Mouse (Mus musculus): ENCODE measurements around the gene Acox3. TPM values are rescaled to one million over a fixed set of nuclear protein-coding genes. Genes with fewer than 3 reads are reported as not detected.
A peak's percentile ranks its signal among the peaks of the same experiment; 100 is the strongest.
"Not testable (repeated sequence)": the region's sequence is repeated elsewhere in the genome, so short reads cannot be mapped to it uniquely, and the experiment has no call there.

Gene Acox3
- total RNA-seq, 2 experiments from 2014 or later = 24.6 to 34.6 TPM

GRCm38 (mm10) chr5:35583221-35583783, 462 bp downstream of the Acox3 start:
- peak overlapping the region; percentile 90 for H3K27ac ChIP-seq
- TF ChIP-seq CTCF (conservative IDR thresholded peaks at IDR 0.05) = no peak
- H3K4me3 ChIP-seq = peak overlapping the region; percentile 95
- DNase-seq (ENCODE audit: low spot score in 2 of 2) = no peak

GRCm38 (mm10) chr5:35584259-35584658, 1.4 kb downstream of the Acox3 start:
- not testable (repeated sequence) for H3K4me3 ChIP-seq; H3K27ac ChIP-seq; DNase-seq (ENCODE audit: low spot score in 2 of 2)

GRCm38 (mm10) chr5:35591497-35591896, 8.7 kb downstream of the Acox3 start:
- no peak for TF ChIP-seq CTCF (conservative IDR thresholded peaks at IDR 0.05)
- no peak for DNase-seq (ENCODE audit: low spot score in 2 of 2)
- Histone ChIP-seq H3K4me3 (no peak overlapping the region), H3K27ac (no peak overlapping the region)

- no peak overlapping the region for H3K4me3 ChIP-seq
- no peak for DNase-seq (ENCODE audit: low spot score in 2 of 2)
- peak; percentile 54 for TF ChIP-seq CTCF (conservative IDR thresholded peaks at IDR 0.05)
- no peak overlapping the region for H3K27ac ChIP-seq
Measured at GRCm38 (mm10) chr5:35592081-35592736, 9.4 kb downstream of the Acox3 start.

GRCm38 (mm10) chr5:35592824-35593223, 10.0 kb downstream of the Acox3 start:
- H3K4me3 ChIP-seq = no peak overlapping the region
- no peak for TF ChIP-seq CTCF (conservative IDR thresholded peaks at IDR 0.05)
- DNase-seq (ENCODE audit: low spot score in 2 of 2) = no peak
- no peak overlapping the region for H3K27ac ChIP-seq

GRCm38 (mm10) chr5:35593272-35593671, 10.4 kb downstream of the Acox3 start:
- H3K4me3 ChIP-seq = no peak overlapping the region
- no peak for DNase-seq (ENCODE audit: low spot score in 2 of 2)
- no peak overlapping the region for H3K27ac ChIP-seq
- TF ChIP-seq CTCF (conservative IDR thresholded peaks at IDR 0.05) = no peak

GRCm38 (mm10) chr5:35594768-35595167, 11.9 kb downstream of the Acox3 start:
- TF ChIP-seq CTCF (conservative IDR thresholded peaks at IDR 0.05) = no peak
- Histone ChIP-seq H3K4me3 (no peak overlapping the region), H3K27ac (no peak overlapping the region)
- no peak for DNase-seq (ENCODE audit: low spot score in 2 of 2)

- TF ChIP-seq CTCF (conservative IDR thresholded peaks at IDR 0.05) = peak; percentile 100; the same call in 1 of the 2 replicates
Measured at GRCm38 (mm10) chr5:35595706-35596105, 12.9 kb downstream of the Acox3 start.

GRCm38 (mm10) chr5:35596169-35597160, 13.6 kb downstream of the Acox3 start:
- DNase-seq (ENCODE audit: low spot score in 2 of 2) = no peak
- Histone ChIP-seq H3K4me3 (no peak overlapping the region), H3K27ac (no peak overlapping the region)
- TF ChIP-seq CTCF (conservative IDR thresholded peaks at IDR 0.05) = no peak

More at GRCm38 (mm10) chr5:35595706-35596105, 12.9 kb downstream of the Acox3 start:
- Histone ChIP-seq H3K4me3 (no peak overlapping the region), H3K27ac (no peak overlapping the region)
- DNase-seq (ENCODE audit: low spot score in 2 of 2) = peak; percentile 46 to 79

- no peak for DNase-seq (ENCODE audit: low spot score in 2 of 2)
Measured at GRCm38 (mm10) chr5:35600233-35600632, 17.4 kb downstream of the Acox3 start.

GRCm38 (mm10) chr5:35601526-35601925, 18.7 kb downstream of the Acox3 start:
- no peak for TF ChIP-seq CTCF (conservative IDR thresholded peaks at IDR 0.05)
- no peak for DNase-seq (ENCODE audit: low spot score in 2 of 2)
- no peak overlapping the region for H3K27ac ChIP-seq
- H3K4me3 ChIP-seq = no peak overlapping the region

More at GRCm38 (mm10) chr5:35600233-35600632, 17.4 kb downstream of the Acox3 start:
- no peak for TF ChIP-seq CTCF (conservative IDR thresholded peaks at IDR 0.05)
- no peak overlapping the region for H3K4me3 ChIP-seq
- no peak overlapping the region for H3K27ac ChIP-seq

- TF ChIP-seq CTCF (conservative IDR thresholded peaks at IDR 0.05) = no peak
- Histone ChIP-seq H3K27ac (no peak overlapping the region), H3K4me3 (no peak overlapping the region)
- no peak for DNase-seq (ENCODE audit: low spot score in 2 of 2)
Measured at GRCm38 (mm10) chr5:35605355-35605754, 22.5 kb downstream of the Acox3 start.

- no peak for TF ChIP-seq CTCF (conservative IDR thresholded peaks at IDR 0.05)
- no peak overlapping the region for H3K4me3 ChIP-seq
- no peak for DNase-seq (ENCODE audit: low spot score in 2 of 2)
- no peak overlapping the region for H3K27ac ChIP-seq
Measured at GRCm38 (mm10) chr5:35606800-35607199, 24.0 kb downstream of the Acox3 start.

Measured in layer of hippocampus, adult 2 months (tissue).